Mouse (Mus musculus) lung, adult 18-20 months (tissue): ENCODE data around the gene Ttc7b.

Source experiments
- DNase-seq, 2 experiments: peaks; one replicate each; pipeline ENCODE4 v3.0.0; 2022; ENCODE audit warnings: mixed read lengths in 2 of 2

The Ttc7b gene

GRCm38 (mm10) chr12:100378266-100378665 lies 142.4 kb downstream of the Ttc7b start:
- DNase-seq = no peak

GRCm38 (mm10) chr12:100377791-100378190 lies 142.8 kb downstream of the Ttc7b start:
- no peak for DNase-seq

- DNase-seq = no peak
These were observed 144.8 kb downstream of the Ttc7b start for GRCm38 (mm10) chr12:100375801-100376200.

GRCm38 (mm10) chr12:100372785-100373184 lies 147.8 kb downstream of the Ttc7b start:
- DNase-seq = no peak

GRCm38 (mm10) chr12:100372015-100372414 lies 148.6 kb downstream of the Ttc7b start:
- DNase-seq = no peak

GRCm38 (mm10) chr12:100369786-100370185 lies 150.8 kb downstream of the Ttc7b start:
- DNase-seq = no peak

- DNase-seq = no peak
These were observed 151.4 kb downstream of the Ttc7b start for GRCm38 (mm10) chr12:100369220-100369619.

- no peak for DNase-seq
These were observed 159.3 kb downstream of the Ttc7b start for GRCm38 (mm10) chr12:100361330-100361729.

- DNase-seq = no peak
These were observed 162.5 kb downstream of the Ttc7b start for GRCm38 (mm10) chr12:100358040-100358620.

DNA sequence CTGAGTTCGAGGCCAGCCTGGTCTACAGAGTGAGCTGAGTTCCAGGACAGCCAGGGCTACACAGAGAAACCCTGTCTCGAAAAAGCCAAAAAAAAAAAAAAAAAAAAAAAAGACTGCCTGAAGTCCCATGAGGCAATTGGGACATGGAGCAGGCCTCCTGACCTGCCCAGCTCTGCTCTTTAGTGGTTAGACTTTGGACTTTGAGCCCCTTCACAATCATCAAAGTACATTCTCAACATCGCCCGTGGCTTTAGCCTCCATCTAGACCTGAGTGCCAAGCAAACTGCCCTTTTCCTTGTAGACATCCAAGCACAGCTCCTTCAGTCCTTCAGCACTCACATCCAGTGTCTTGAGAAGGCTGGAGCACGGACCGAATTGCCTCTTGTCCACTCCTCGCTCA lies 164.2 kb downstream of the Ttc7b start:
- DNase-seq = no peak

- DNase-seq = no peak
These were observed 165.1 kb downstream of the Ttc7b start for GRCm38 (mm10) chr12:100355565-100355964.

- no peak for DNase-seq
These were observed 166.7 kb downstream of the Ttc7b start for GRCm38 (mm10) chr12:100353954-100354353.

DNA sequence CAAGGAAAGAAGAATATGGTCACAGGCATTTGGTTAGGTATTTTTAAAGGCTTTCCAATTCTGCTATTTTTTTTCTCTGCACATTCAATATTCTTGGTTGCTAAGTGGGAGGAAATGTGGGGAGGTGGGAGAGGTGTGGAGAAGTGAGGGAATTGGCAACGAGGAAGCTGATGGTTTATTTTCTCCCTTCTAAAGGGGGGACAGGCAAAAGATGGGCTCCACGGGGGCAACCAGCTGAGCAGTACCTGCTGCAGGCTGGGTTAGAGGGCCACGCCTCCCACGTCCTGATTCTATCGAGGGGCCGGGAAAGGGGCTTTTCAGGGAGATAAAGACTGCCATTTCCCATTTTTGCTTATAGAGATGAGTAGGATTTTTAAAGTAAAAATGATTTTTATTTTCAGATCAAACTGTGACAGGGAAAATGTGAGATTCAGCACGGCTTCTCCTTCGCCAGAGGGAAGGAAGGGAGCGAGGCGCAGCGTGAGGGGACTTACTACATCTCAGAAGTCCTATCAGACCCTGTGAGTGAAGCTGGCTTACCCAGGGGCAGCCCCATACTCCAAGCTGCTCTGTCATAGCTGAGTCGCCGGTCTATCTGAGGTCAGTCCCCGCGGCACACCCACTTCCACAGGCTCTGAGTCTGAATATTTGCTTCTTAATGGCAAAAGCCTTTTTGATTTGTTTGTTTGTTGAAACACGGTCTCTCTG lies 167.4 kb downstream of the Ttc7b start:
- no peak for DNase-seq

- no peak for DNase-seq
These were observed 168.5 kb downstream of the Ttc7b start for GRCm38 (mm10) chr12:100352094-100352493.

- no peak for DNase-seq
These were observed 177.1 kb downstream of the Ttc7b start for GRCm38 (mm10) chr12:100343554-100343953.

DNA sequence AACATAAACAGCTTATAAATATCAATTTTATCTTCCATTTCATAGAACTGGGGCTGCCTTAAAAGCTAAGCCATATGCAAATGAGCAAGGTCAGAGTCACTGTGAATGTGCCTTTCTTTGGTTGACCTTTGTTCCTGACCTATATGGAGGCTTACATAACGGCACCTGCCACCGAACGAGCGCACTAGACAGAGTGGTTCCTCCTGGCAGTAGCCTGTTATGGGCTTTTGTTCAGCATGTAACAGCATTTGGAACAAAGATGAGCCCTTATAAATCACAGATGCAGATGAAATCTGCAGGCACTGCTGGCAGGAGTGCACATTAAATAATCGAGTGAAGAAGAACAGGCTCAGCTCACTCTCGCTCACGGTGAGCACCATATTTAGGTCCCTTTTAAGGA lies 179.0 kb downstream of the Ttc7b start:
- DNase-seq = no peak

DNA sequence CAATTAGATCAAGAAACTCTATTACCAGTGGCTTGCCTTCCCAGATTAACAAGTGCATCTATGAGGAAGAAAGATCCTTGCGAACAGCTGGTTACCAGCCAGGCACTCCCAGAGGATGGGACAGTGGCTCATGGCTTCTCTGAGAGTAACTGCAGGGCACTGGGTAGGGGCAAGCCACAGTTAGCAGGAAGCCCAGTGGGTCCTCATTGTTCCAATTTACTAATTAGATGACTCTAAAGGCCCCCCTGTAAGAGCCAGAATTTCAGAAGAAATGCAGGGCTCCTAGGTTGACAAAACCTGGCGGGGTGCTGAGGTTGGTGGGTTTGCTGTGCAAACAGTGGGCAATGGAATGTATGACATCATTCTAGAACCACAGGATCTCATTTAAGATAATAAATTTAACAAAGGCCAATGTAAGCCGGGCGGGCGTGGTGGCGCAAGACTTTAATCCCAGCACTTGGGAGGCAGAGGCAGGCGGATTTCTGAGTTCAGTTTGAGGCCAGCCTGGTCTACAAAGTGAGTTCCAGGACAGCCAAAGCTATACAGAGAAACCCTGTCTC lies 179.6 kb downstream of the Ttc7b start:
- no peak for DNase-seq

- peak in 1 of 2 experiments; percentile 33 for DNase-seq
These were observed 182.6 kb downstream of the Ttc7b start for GRCm38 (mm10) chr12:100338055-100338454.

- DNase-seq = peak in 1 of 2 experiments; percentile 21
These were observed 183.1 kb downstream of the Ttc7b start for GRCm38 (mm10) chr12:100337351-100338018.

DNA sequence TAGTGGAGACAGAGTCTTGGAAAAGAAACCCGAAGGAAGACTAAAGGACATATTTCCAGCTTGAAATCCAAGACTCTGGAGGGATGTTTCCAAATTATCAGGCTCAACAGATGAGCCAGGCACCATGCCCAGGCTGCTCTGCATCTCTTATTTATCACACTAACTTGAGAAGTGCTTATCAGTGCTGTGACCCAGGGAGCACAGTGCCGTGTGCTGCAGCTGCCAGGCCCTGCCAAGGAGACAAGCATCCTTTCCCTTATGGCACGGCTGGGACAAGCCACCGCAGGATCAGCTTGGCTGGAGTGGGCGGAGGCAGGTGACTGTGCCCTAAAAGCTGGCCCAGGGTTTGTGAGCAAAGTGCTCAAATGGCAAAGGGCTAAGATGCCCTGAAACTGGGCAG lies 184.4 kb downstream of the Ttc7b start:
- DNase-seq = no peak

DNA sequence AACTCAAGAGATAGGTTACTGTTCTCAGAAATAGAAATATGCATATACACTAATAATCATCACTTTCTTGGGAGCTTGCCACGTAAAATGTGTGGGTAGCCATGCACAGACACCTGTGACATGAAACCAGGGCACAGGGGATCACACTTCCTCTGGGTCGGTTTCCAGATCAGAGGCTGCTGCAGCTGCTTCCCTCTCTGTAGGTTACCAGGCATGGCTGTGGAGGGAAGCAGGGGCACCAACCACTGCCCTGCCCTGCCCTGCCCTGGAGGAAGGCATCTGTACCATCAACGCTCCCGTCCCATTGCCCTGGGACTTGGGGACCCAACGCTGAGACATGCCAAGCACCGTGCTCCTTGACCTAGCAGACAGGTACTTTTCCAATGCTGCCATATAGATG lies 188.8 kb downstream of the Ttc7b start:
- no peak for DNase-seq

GRCm38 (mm10) chr12:100330234-100330633 lies 190.4 kb downstream of the Ttc7b start:
- no peak for DNase-seq

- DNase-seq = no peak
These were observed 191.6 kb downstream of the Ttc7b start for GRCm38 (mm10) chr12:100328998-100329397.

DNA sequence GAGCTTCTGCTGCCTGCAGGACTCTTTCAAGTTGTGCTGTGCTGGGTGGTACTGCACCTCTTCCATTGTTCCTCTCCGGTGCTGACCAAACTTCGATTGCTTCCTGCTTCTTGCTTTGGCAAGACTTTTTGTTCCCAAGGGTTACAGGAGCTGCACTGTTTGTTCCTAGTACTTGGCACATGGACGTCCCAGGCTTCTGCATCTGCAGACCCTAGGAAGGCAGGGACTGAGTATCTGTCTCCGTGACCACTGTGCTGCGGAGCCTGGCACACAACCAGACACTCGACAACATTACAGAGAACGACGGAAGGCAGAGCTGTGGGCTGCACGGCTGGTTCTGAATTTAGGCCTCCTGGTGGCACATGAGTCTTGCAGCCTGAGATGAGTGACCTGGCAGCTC lies 192.1 kb downstream of the Ttc7b start:
- DNase-seq = peak; percentile 35 to 56
